Comparison of ENCODE assay signal across 8 mouse cellular contexts in genomic region chr19:56822448-56822836, GRCm38 (mm10). TPM values are rescaled to one million over a fixed set of nuclear protein-coding genes. Genes with fewer than 3 reads are reported as not detected.
A peak's percentile ranks its signal among the peaks of the same experiment; 100 is the strongest.
DNase-seq lines count a peak whose midpoint lies in the region; ATAC-seq and TF ChIP-seq lines count a peak whose summit lies in the region.

No protein-coding gene starts in this region.

- 23% methylated on average over 10 of the region's 10 CpGs for WGBS in lung, postnatal 0 days
- 21% methylated on average over 10 of the region's 10 CpGs for WGBS in liver, embryonic 11.5 days
- 19% methylated on average over 10 of the region's 10 CpGs for WGBS in stomach, embryonic 15.5 days

- no peak overlapping the region for H3K9ac ChIP-seq in lung, postnatal 0 days (replicated peaks; ENCODE audit: low read depth)
- peak overlapping the region; percentile 94; the same call in 1 of the 2 replicates for H3K9ac ChIP-seq in liver, embryonic 11.5 days (ENCODE audit: low read depth, low read length)
- H3K9ac ChIP-seq in stomach, embryonic 15.5 days = no peak overlapping the region

- no peaks in the 10 kb centered on the region for H3K36me3 ChIP-seq in lung, postnatal 0 days (ENCODE audit: insufficient read depth, low read length)
- H3K36me3 ChIP-seq in liver, embryonic 11.5 days (ENCODE audit: control insufficient read depth, insufficient read depth, low read length) = no peaks in the 10 kb centered on the region
- no peaks in the 10 kb centered on the region for H3K36me3 ChIP-seq in stomach, embryonic 15.5 days

- H3K27ac ChIP-seq in lung, postnatal 0 days (ENCODE audit: low read length) = no peak overlapping the region
- no peak overlapping the region for H3K27ac ChIP-seq in liver, embryonic 11.5 days (ENCODE audit: low read depth, low read length)
- peak overlapping the region; percentile 78; the same call in 1 of the 2 replicates for H3K27ac ChIP-seq in stomach, embryonic 15.5 days

- TF ChIP-seq CTCF in lung, postnatal 0 days (IDR thresholded peaks at IDR 0.05) = no peak

- intact Hi-C loops in left cerebral cortex, postnatal 4 days (cut with DNase I) = no loop called here

- no peak for TF ChIP-seq EP300 in lung, postnatal 0 days (IDR thresholded peaks at IDR 0.05)

- H3K4me3 ChIP-seq in lung, postnatal 0 days (ENCODE audit: low read depth, low read length) = peak overlapping the region; percentile 98
- H3K4me3 ChIP-seq in liver, embryonic 11.5 days (ENCODE audit: low read depth, low read length) = peak overlapping the region; percentile 98
- peak overlapping the region; percentile 79 for H3K4me3 ChIP-seq in stomach, embryonic 15.5 days (replicated peaks)

- no peak; the same call in 1 of the 2 replicates for ATAC-seq in lung, postnatal 0 days
- peak; percentile 47 for ATAC-seq in erythroid progenitor cell, adult 5-6 weeks (replicated peaks; ENCODE audit: low FRiP score, poor library complexity, severe bottlenecking)
- ATAC-seq in liver, embryonic 11.5 days (replicated peaks; ENCODE audit: low FRiP score) = peak; percentile 42
- 0 out of 2 replicates have a peak, but pooled peaks have one; percentile 4 for ATAC-seq in stomach, embryonic 15.5 days (ENCODE audit: insufficient read depth, low FRiP score, low read depth)

- peak overlapping the region; percentile 79 for H3K4me2 ChIP-seq in lung, postnatal 0 days (replicated peaks; ENCODE audit: low read depth, low read length)
- peak overlapping the region; percentile 85 for H3K4me2 ChIP-seq in liver, embryonic 11.5 days
- H3K4me2 ChIP-seq in stomach, embryonic 15.5 days = peak overlapping the region; percentile 63

- no peak for DNase-seq in lung, postnatal 0 days (ENCODE audit: low spot score)
- DNase-seq in lung, postnatal 4 days = no peak
- DNase-seq in liver, embryonic 11.5 days (ENCODE audit: low spot score) = no peak
- no peak for DNase-seq in adrenal gland, postnatal 10 days
- no peak for DNase-seq in layer of hippocampus, postnatal 14 days (ENCODE audit: low spot score in 2 of 2)
- DNase-seq in left cerebral cortex, postnatal 4 days = no peak

- no peaks in the 10 kb centered on the region for H3K27me3 ChIP-seq in lung, postnatal 0 days (replicated peaks; ENCODE audit: insufficient read depth, low read length)
- H3K27me3 ChIP-seq in liver, embryonic 11.5 days (replicated peaks; ENCODE audit: control insufficient read depth, insufficient read depth, low read length) = peaks cover 9% of the 10 kb centered on the region
- H3K27me3 ChIP-seq in stomach, embryonic 15.5 days (replicated peaks) = no peaks in the 10 kb centered on the region

- peaks cover 13% of the 10 kb centered on the region; the same call in 1 of the 2 replicates for H3K4me1 ChIP-seq in lung, postnatal 0 days (ENCODE audit: insufficient read depth, low read depth, low read length)
- peaks cover 23% of the 10 kb centered on the region for H3K4me1 ChIP-seq in liver, embryonic 11.5 days (replicated peaks; ENCODE audit: control insufficient read depth, insufficient read depth, low read length)
- peaks cover 20% of the 10 kb centered on the region for H3K4me1 ChIP-seq in stomach, embryonic 15.5 days

- no peaks in the 10 kb centered on the region for H3K9me3 ChIP-seq in lung, postnatal 0 days (ENCODE audit: low read length)
- no peaks in the 10 kb centered on the region for H3K9me3 ChIP-seq in liver, embryonic 11.5 days (ENCODE audit: control insufficient read depth, low read length)
- no peaks in the 10 kb centered on the region for H3K9me3 ChIP-seq in stomach, embryonic 15.5 days

RNA-seq across cellular contexts. Expression of gene Ccdc186, which starts 0.5 kb away (rescaled TPM):
- 27.9 and 29.1 TPM in 2 replicates for polyA plus RNA-seq in lung, postnatal 0 days (2015; fragmentation: Nextera tagmentation; extraction: Ambion mirVana)
- total RNA-seq in erythroid progenitor cell, adult 5-6 weeks (2015; ENCODE audit: low replicate concordance) = 12.6 and 18.4 TPM in 2 replicates
- total RNA-seq in erythroid progenitor cell, adult 5-6 weeks (2017; ENCODE audit: low replicate concordance) = 27.0 and 45.1 TPM in 2 replicates
- polyA plus RNA-seq in liver, embryonic 11.5 days (2014; fragmentation: Nextera tagmentation; extraction: Ambion mirVana) = 9.5 and 10.9 TPM in 2 replicates
- 19.5 and 23.6 TPM in 2 replicates for polyA plus RNA-seq in stomach, embryonic 15.5 days (2015; fragmentation: Nextera tagmentation; extraction: Ambion mirVana)
- 10 to 100 TPM; 19.9 to 20.0 TPM for total RNA-seq in adrenal gland, postnatal 10 days (2021)
- 10 to 100 TPM; 37.8 to 44.7 TPM for total RNA-seq in layer of hippocampus, postnatal 14 days (2021)
- total RNA-seq in left cerebral cortex, postnatal 4 days (2021) = 10 to 100 TPM; 41.4 to 42.1 TPM

RNA-seq across cellular contexts. Expression of gene Tdrd1, which starts 3.6 kb away (rescaled TPM):
- not detected in 2 replicates for polyA plus RNA-seq in lung, postnatal 0 days (2015; fragmentation: Nextera tagmentation; extraction: Ambion mirVana)
- total RNA-seq in erythroid progenitor cell, adult 5-6 weeks (2015; ENCODE audit: low replicate concordance) = not detected in 2 replicates
- total RNA-seq in erythroid progenitor cell, adult 5-6 weeks (2017; ENCODE audit: low replicate concordance) = not detected in 2 replicates
- 0.45 and 0.81 TPM in 2 replicates for polyA plus RNA-seq in liver, embryonic 11.5 days (2014; fragmentation: Nextera tagmentation; extraction: Ambion mirVana)
- polyA plus RNA-seq in stomach, embryonic 15.5 days (2015; fragmentation: Nextera tagmentation; extraction: Ambion mirVana) = 1.6 and 1.7 TPM in 2 replicates
- under 1 TPM in 1 of 2 experiments, not detected in 1; 0.12 TPM for total RNA-seq in adrenal gland, postnatal 10 days (2021)
- under 1 TPM; 0.46 to 0.55 TPM for total RNA-seq in layer of hippocampus, postnatal 14 days (2021)
- total RNA-seq in left cerebral cortex, postnatal 4 days (2021) = 1 to 10 TPM; 1.1 to 1.4 TPM

RNA-seq across cellular contexts. Expression of gene Vwa2, which starts 51.6 kb away (rescaled TPM):
- polyA plus RNA-seq in lung, postnatal 0 days (2015; fragmentation: Nextera tagmentation; extraction: Ambion mirVana) = 0.48 and 0.63 TPM in 2 replicates
- not detected in 2 replicates for total RNA-seq in erythroid progenitor cell, adult 5-6 weeks (2015; ENCODE audit: low replicate concordance)
- not detected in 2 replicates for total RNA-seq in erythroid progenitor cell, adult 5-6 weeks (2017; ENCODE audit: low replicate concordance)
- polyA plus RNA-seq in liver, embryonic 11.5 days (2014; fragmentation: Nextera tagmentation; extraction: Ambion mirVana) = 0.39 and 0.59 TPM in 2 replicates
- 2.4 and 2.6 TPM in 2 replicates for polyA plus RNA-seq in stomach, embryonic 15.5 days (2015; fragmentation: Nextera tagmentation; extraction: Ambion mirVana)
- not detected for total RNA-seq in adrenal gland, postnatal 10 days (2021)
- under 1 TPM; 0.19 to 0.28 TPM for total RNA-seq in layer of hippocampus, postnatal 14 days (2021)
- under 1 TPM; 0.14 to 0.36 TPM for total RNA-seq in left cerebral cortex, postnatal 4 days (2021)
